Mouse (Mus musculus): ENCODE measurements around the gene S100a3.

DNA sequence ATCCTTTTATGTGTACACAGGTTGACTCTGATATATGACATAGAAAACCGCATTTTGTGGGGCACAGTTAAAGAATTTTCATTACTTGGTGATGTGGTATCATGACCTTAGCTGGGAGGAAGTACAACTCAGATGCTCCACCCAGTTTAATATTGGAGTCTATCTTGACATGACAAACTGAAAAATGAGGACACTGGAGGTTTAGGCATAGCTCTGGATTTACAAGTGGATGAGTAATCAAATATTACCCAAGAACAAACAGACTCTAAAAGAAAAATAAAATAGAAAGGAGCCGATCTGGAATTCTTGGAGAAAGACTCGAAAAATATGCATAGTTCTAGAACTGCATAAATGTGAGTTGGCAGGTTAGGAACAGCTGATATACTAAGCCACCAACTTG is 14.9 kb downstream of the S100a3 start:
- TF ChIP-seq POLR2A (IDR thresholded peaks at IDR 0.05; ENCODE audit: insufficient read length, low read depth) (no peak), SRF (IDR thresholded peaks at IDR 0.05; ENCODE audit: control insufficient read depth, insufficient read length, low read depth) (no peak), MYOD1 (IDR thresholded peaks at IDR 0.05; ENCODE audit: control insufficient read depth in 1 of 3, insufficient read length in 2 of 3, low read depth in 2 of 3) (no peak), MAX (IDR thresholded peaks at IDR 0.05; ENCODE audit: low read depth) (no peak), E2F4 (IDR thresholded peaks at IDR 0.05; ENCODE audit: insufficient read depth) (no peak), TCF12 (IDR thresholded peaks at IDR 0.05; ENCODE audit: insufficient read depth, poor library complexity, severe bottlenecking) (no peak)
